Mouse (Mus musculus): ENCODE measurements around the gene Ptges3l. TPM values are rescaled to one million over a fixed set of nuclear protein-coding genes. Genes with fewer than 3 reads are reported as not detected.
A peak's percentile ranks its signal among the peaks of the same experiment; 100 is the strongest.
"Not testable (repeated sequence)": the region's sequence is repeated elsewhere in the genome, so short reads cannot be mapped to it uniquely, and the experiment has no call there.

Ptges3l gene
- polyA plus RNA-seq, 1 experiment from 2014 or later, result 3.1 TPM

DNA sequence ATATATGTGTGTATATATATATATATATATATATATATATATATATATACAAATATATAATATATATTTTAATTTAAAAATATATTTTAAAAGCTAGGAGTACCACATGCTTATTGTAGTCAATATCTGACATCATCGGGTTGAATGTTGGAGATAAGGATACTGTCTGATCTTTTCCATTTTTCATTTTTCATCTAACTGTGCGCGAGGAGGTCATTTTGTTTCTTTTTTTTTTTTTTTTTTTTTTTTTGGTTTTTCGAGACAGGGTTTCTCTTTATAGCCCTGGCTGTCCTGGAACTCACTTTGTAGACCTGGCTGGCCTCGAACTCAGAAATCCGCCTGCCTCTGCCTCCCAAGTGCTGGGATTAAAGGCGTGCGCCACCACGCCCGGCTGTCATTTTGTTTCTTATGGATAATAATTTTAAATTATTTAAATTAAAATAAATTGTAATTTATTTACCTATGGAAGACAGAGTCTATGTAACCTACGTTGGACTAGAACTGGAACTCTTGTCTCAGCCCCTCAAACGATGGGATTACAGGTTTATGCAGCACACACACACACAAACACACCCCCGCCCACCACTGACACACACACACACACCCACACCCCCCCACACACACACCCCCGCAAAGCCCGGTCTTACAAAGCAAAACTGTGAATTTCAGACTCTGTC lies 16.5 kb upstream of the Ptges3l start:
- ATAC-seq (ENCODE audit: low FRiP score, low read depth), result not testable (repeated sequence)

DNA sequence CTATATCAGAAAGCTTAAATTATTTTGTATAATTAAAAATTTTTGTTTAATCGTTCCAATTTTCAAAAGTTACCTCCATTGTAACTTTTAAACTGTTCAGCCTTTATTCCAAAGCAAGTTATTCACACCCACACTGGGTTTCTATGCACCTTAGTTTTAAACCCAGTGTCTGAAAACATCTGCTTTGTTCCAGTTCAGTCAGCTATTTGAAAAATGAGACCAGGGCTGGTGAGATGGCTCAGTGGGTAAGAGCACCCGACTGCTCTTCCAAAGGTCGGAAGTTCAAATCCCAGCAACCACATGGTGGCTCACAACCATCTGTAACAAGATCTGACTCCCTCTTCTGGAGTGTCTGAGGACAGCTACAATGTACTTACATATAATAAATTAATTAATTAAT lies 12.9 kb upstream of the Ptges3l start:
- not testable (repeated sequence) for H3K27ac ChIP-seq (replicated peaks); H3K27me3 ChIP-seq; H3K4me2 ChIP-seq (replicated peaks); H3K9ac ChIP-seq (replicated peaks); H3K4me3 ChIP-seq; ATAC-seq (ENCODE audit: low FRiP score, low read depth); H3K4me1 ChIP-seq; H3K9me3 ChIP-seq
- WGBS, result 62% methylated on average over 3 of the region's 3 CpGs
- peaks cover 29% of the 10 kb centered on the region for H3K36me3 ChIP-seq

More for the DNA sequence above, 16.5 kb upstream of the Ptges3l start:
- 0 out of 2 replicates have a peak overlapping the region, but pooled peaks have one; percentile 31 for H3K9ac ChIP-seq (replicated peaks)
- peak overlapping the region; percentile 77 for H3K4me3 ChIP-seq
- H3K4me2 ChIP-seq (replicated peaks), result peak overlapping the region; percentile 98
- WGBS, result 41% methylated on average over 15 of the region's 15 CpGs
- H3K27me3 ChIP-seq, H3K9me3 ChIP-seq: not testable (repeated sequence)
- H3K4me1 ChIP-seq, result peaks cover 13% of the 10 kb centered on the region
- H3K27ac ChIP-seq (replicated peaks), result 0 out of 2 replicates have a peak overlapping the region, but pooled peaks have one; percentile 35
- H3K36me3 ChIP-seq, result peaks cover 28% of the 10 kb centered on the region

DNA sequence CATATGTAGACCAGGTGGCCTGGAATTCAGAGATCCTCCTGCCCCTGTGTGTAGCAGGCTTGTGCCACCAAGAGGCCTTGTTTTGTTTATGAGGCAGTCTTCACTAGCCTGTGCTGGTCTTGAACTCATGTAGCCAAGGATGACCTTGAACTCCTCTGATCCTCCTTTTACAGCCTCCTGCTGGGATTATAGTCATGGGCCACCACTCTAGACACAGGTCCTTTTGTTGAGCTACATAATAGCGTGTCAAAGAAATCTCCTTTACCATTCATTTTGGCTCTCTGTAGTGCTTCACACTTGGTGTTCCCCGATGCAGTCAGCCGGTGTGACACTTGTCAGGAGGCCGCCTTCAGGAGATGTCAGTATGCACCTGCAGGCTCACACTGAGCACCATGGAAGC lies 11.8 kb upstream of the Ptges3l start:
- H3K4me2 ChIP-seq (replicated peaks), result no peak overlapping the region
- H3K4me3 ChIP-seq, result no peak overlapping the region
- H3K9me3 ChIP-seq, result no peaks in the 10 kb centered on the region
- H3K4me1 ChIP-seq, result no peaks in the 10 kb centered on the region
- H3K9ac ChIP-seq (replicated peaks), result no peak overlapping the region
- H3K36me3 ChIP-seq, result peaks cover 37% of the 10 kb centered on the region
- H3K27ac ChIP-seq (replicated peaks), result peak overlapping the region; percentile 30; the same call in 1 of the 2 replicates
- 44% methylated on average over 4 of the region's 4 CpGs for WGBS
- ATAC-seq (ENCODE audit: low FRiP score, low read depth), result no peak
- no peaks in the 10 kb centered on the region for H3K27me3 ChIP-seq

DNA sequence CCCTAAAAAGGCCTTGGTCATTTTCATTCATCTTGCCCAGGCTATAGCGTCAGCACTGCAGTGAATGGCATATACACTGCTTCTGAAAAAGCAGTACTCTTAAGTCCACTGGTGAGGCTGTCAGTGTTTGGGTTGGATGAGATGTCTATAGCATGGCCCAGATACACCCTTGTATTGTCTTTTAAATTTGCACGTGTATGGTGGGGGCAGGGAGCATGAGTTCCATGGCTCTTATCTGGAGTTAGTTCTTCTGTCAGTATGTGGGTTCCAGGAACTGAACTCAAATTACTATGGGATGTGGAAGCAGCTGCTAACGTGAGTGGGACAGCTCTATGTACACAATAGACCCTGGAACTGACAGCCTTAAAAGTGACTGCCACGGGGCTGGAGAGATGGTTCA lies 10.7 kb upstream of the Ptges3l start:
- WGBS, result 86% methylated on average over 4 of the region's 4 CpGs
- no peak overlapping the region for H3K4me3 ChIP-seq
- no peaks in the 10 kb centered on the region for H3K9me3 ChIP-seq
- no peak overlapping the region for H3K9ac ChIP-seq (replicated peaks)
- H3K4me1 ChIP-seq, result no peaks in the 10 kb centered on the region
- H3K4me2 ChIP-seq (replicated peaks), result no peak overlapping the region
- peaks cover 47% of the 10 kb centered on the region for H3K36me3 ChIP-seq
- ATAC-seq (ENCODE audit: low FRiP score, low read depth), result no peak
- H3K27ac ChIP-seq (replicated peaks), result no peak overlapping the region
- H3K27me3 ChIP-seq, result no peaks in the 10 kb centered on the region

DNA sequence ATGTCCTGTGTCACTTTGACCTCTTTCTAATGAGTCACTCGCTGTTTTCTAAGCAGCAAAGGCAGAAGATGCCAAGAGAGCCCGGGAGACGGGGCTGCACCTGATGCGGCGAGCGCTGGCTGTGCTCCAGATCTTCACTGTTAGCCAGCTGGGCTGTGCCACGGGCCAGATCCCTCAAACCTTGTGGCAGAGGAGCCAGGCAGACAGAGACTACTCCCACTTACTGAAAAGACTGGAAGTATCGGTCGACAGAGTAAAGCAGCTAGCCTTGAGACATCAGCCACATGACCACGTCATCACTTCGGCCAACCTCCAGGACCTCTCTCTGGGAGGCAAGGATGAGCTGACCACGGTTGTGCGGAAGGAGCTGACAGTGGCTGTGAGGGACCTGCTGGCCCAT lies 8.3 kb upstream of the Ptges3l start:
- H3K9me3 ChIP-seq, result no peaks in the 10 kb centered on the region
- H3K36me3 ChIP-seq, result peaks cover 66% of the 10 kb centered on the region
- H3K4me3 ChIP-seq, result no peak overlapping the region
- ATAC-seq (ENCODE audit: low FRiP score, low read depth), result no peak
- WGBS, result 90% methylated on average over 13 of the region's 13 CpGs
- H3K4me2 ChIP-seq (replicated peaks), result no peak overlapping the region
- no peaks in the 10 kb centered on the region for H3K4me1 ChIP-seq
- H3K27me3 ChIP-seq, result no peaks in the 10 kb centered on the region
- H3K27ac ChIP-seq (replicated peaks), result no peak overlapping the region
- 0 out of 2 replicates have a peak overlapping the region, but pooled peaks have one; percentile 4 for H3K9ac ChIP-seq (replicated peaks)

DNA sequence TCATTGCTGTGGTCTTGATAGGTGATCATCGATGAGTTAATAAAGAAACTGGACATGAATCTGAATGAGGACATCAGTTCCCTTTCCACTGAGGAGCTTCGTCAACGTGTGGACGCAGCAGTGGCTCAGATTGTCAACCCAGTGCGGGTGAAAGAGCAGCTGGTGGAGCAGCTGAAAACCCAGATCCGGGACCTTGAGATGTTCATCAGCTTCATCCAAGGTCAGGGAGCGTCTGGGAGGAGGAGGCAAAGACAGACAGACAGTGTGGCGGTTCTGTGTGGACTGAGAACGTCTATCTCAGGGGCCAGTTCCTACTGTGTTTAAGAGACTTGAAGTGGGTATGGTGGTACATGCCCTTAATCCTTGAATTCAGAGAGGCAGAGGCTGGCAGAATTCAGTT lies 6.2 kb upstream of the Ptges3l start:
- no peak overlapping the region for H3K27ac ChIP-seq (replicated peaks)
- peaks cover 7% of the 10 kb centered on the region for H3K4me1 ChIP-seq
- no peak overlapping the region for H3K4me3 ChIP-seq
- WGBS, result 92% methylated on average over 9 of the region's 9 CpGs
- peaks cover 66% of the 10 kb centered on the region for H3K36me3 ChIP-seq
- H3K4me2 ChIP-seq (replicated peaks), result no peak overlapping the region
- H3K9ac ChIP-seq (replicated peaks), result no peak overlapping the region
- H3K27me3 ChIP-seq, result no peaks in the 10 kb centered on the region
- ATAC-seq (ENCODE audit: low FRiP score, low read depth), result no peak
- H3K9me3 ChIP-seq, result no peaks in the 10 kb centered on the region

DNA sequence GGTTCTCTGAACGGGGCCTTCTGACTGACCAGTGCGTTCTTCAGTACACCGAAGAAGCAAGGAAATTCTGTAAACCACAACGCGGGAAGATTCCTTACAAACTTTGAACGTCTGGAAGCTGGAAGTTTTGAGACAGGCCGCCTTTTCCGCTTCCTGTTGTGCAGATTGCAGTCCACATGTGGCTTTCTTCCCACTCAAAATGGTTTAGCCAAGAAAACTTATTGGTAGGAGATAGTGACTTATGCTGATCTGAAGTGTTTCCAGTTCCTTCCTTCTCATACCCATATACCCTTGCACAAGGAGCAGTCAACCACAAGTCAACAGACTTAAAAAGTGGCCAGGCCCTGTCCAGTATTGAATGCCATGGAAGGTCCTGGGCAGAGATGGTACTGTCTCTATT lies 1.0 kb upstream of the Ptges3l start:
- Histone ChIP-seq H3K4me2 (replicated peaks) (peak overlapping the region; percentile 91), H3K4me1 (peaks cover 24% of the 10 kb centered on the region), H3K4me3 (peak overlapping the region; percentile 83), H3K9ac (replicated peaks) (peak overlapping the region; percentile 75; the same call in 1 of the 2 replicates), H3K9me3 (no peaks in the 10 kb centered on the region), H3K36me3 (peaks cover 22% of the 10 kb centered on the region), H3K27ac (replicated peaks) (no peak overlapping the region), H3K27me3 (no peaks in the 10 kb centered on the region; the same call in 1 of the 2 replicates)
- 68% methylated on average over 8 of the region's 8 CpGs for WGBS
- ATAC-seq (ENCODE audit: low FRiP score, low read depth), result no peak

DNA sequence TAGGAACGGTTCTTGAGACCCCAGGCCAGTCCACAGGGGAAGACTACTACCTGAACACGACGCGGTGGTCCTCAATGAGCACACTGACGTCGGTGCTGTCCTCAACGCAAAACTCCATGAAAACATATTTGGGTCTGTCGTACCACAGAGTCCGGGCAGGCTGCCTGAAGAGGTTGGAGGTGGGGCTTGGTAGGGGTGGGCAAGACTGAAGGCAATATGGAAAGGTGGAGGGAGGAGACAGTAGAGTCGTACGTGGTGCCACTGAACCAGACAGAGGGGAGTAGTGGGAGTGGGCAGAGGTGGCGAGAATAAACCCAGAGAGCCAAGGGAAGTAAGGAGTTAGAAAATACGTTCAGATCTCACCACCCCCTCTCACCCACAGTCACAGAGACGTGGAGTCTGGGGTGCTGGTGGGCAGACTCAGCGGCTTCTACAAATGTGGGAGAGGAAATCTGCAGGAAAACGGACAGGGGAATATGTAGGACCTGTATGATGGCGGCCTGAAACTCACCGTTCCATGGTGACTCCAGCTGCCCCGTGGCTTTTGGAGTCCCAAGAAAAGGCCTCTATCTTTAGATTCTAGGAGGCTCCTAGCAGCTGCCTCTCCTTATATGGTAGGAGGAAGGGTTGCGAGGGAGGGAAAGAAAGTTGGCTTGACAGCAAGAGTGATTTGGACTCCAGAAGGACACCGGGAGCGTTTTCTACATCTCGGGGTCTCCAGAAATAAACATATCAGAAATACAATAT lies 855 bp downstream of the Ptges3l start, which contains the start of gene Gm27029:
Gene Gm27029, minus strand, starts transcription at position 692 of the 747 bp plus-strand sequence.
- H3K4me1 ChIP-seq, result peaks cover 24% of the 10 kb centered on the region
- no peaks in the 10 kb centered on the region for H3K9me3 ChIP-seq
- peak within 1 kb of the TSS; percentile 85 for H3K27ac ChIP-seq (replicated peaks)
- 8% methylated on average over 23 of the region's 23 CpGs for WGBS
- H3K36me3 ChIP-seq, result peaks cover 4% of the 10 kb centered on the region
- no peaks in the 10 kb centered on the region; the same call in 1 of the 2 replicates for H3K27me3 ChIP-seq
- peak within 1 kb of the TSS; percentile 75 for H3K9ac ChIP-seq (replicated peaks)
- peak; percentile 17; the same call in 1 of the 2 replicates for ATAC-seq (ENCODE audit: low FRiP score, low read depth)
- H3K4me3 ChIP-seq, result peak within 1 kb of the TSS; percentile 83
- H3K4me2 ChIP-seq (replicated peaks), result peak within 1 kb of the TSS; percentile 91

DNA sequence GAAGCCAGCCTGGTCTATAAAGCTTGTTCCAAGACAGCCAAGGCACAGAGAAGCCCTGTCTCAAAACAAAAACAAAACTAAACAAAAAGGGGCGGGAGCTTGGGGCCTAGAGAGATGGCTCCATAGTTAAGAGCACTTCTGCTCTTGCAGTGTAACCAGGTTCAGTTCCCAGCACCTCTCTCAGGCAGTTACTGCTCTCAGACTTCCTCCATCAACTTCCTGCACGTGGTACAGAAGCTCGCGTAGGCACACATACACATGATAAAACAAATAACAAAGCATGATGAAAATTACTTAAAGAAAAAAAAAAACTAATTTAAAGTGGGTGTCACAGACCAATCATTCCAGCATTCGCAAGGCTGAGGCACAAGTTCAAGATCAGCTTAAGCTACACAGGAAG lies 5.0 kb downstream of the Ptges3l start:
- WGBS, result 92% methylated on average over 5 of the region's 5 CpGs

DNA sequence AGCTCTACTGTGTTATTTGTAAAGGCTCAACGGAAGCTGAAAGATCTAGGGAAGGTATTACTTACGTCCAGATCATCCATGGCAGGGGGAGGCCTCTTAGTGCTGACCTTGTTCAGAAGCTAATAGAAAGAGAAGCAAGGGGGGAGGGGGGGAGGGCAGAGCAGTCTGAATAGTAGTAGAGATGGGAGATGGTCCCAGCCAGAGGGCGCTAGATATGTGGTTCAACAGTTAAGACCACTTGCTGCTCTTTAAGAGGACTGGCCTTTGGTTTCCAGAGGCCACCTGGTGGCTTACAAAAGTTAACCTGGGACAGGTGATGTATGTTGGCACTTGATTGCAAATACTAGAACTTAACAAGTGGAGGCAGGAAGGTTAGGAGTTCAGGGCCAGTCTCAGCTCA lies 5.5 kb downstream of the Ptges3l start:
- no peaks in the 10 kb centered on the region for H3K9me3 ChIP-seq
- no peak overlapping the region for H3K27ac ChIP-seq (replicated peaks)
- no peaks in the 10 kb centered on the region; the same call in 1 of the 2 replicates for H3K27me3 ChIP-seq
- no peak overlapping the region for H3K4me3 ChIP-seq
- no peaks in the 10 kb centered on the region for H3K36me3 ChIP-seq
- no peak overlapping the region for H3K4me2 ChIP-seq (replicated peaks)
- no peak for ATAC-seq (ENCODE audit: low FRiP score, low read depth)
- WGBS, result 14% methylated on average over 3 of the region's 3 CpGs
- H3K4me1 ChIP-seq, result peaks cover 14% of the 10 kb centered on the region
- no peak overlapping the region for H3K9ac ChIP-seq (replicated peaks)

More for the DNA sequence above, 5.0 kb downstream of the Ptges3l start:
- no peak for ATAC-seq (ENCODE audit: low FRiP score, low read depth)
- H3K4me1 ChIP-seq, result peaks cover 15% of the 10 kb centered on the region
- H3K4me2 ChIP-seq (replicated peaks), result no peak overlapping the region
- no peaks in the 10 kb centered on the region; the same call in 1 of the 2 replicates for H3K27me3 ChIP-seq
- H3K9ac ChIP-seq (replicated peaks), result no peak overlapping the region
- H3K9me3 ChIP-seq, result no peaks in the 10 kb centered on the region
- H3K4me3 ChIP-seq, result no peak overlapping the region
- H3K27ac ChIP-seq (replicated peaks), result no peak overlapping the region
- no peaks in the 10 kb centered on the region for H3K36me3 ChIP-seq

DNA sequence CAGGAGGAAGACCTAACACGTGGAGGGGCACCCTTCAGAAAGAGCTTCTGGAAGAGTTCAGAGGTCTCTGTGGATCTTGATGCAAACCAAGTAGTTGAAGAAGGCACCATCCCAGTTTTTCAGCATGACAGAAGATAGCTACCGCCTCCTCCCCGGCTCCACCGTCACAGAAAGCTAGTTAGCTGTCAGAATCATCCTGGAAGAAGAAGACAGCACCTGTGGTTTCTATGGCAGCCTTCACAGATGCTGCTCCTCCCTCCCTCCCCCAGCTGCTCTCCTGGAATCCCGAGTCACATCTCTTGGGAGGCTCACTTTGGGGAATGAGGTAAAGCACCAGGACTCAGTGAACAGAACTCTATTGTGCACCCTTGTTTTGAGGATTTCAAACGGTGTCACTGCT lies 6.1 kb downstream of the Ptges3l start:
- H3K27me3 ChIP-seq, result no peaks in the 10 kb centered on the region; the same call in 1 of the 2 replicates
- no peak for ATAC-seq (ENCODE audit: low FRiP score, low read depth)
- 59% methylated on average over 6 of the region's 6 CpGs for WGBS

More for the DNA sequence above, 6.1 kb downstream of the Ptges3l start:
- H3K4me2 ChIP-seq (replicated peaks), result no peak overlapping the region
- H3K36me3 ChIP-seq, result peaks cover 1% of the 10 kb centered on the region; the same call in 1 of the 2 replicates
- H3K9ac ChIP-seq (replicated peaks), result no peak overlapping the region
- H3K4me3 ChIP-seq, result no peak overlapping the region
- peaks cover 8% of the 10 kb centered on the region for H3K4me1 ChIP-seq
- no peaks in the 10 kb centered on the region for H3K9me3 ChIP-seq
- no peak overlapping the region for H3K27ac ChIP-seq (replicated peaks)

Measured in midbrain, embryonic 12.5 days (tissue).